Mouse (Mus musculus) CH12.LX (cell line): Measurements from ENCODE around the gene Matn4. TPM values are rescaled to one million over a fixed set of nuclear protein-coding genes. Genes with fewer than 3 reads are reported as not detected.

Experiments used
- DNase-seq: peaks from one replicate; pipeline ENCODE4 v3.0.0-alpha.2; 2013; ENCODE audit errors: extremely low read depth
- H3K27ac ChIP-seq: 2 replicates; pipeline ENCODE4 v1.5.1; 2012; ENCODE audit warnings: low read depth, mild to moderate bottlenecking, control low read depth, moderate library complexity; ENCODE audit not compliant: insufficient read depth
- H3K27me3 ChIP-seq: replicated peaks from 2 replicates; pipeline ENCODE3; 2012; ENCODE audit warnings: inconsistent platforms
- H3K36me3 ChIP-seq, 2 experiments: replicated peaks in 1 of 2; 2 replicates each; pipeline versions ENCODE3 to v1.6.1; 2012; ENCODE audit warnings: inconsistent platforms in 1 of 2, low read length in 1 of 2, mild to moderate bottlenecking in 1 of 2, mixed read lengths in 1 of 2, moderate library complexity in 1 of 2; ENCODE audit not compliant: control insufficient read depth in 1 of 2, insufficient read depth in 1 of 2
- H3K4me1 ChIP-seq, 2 experiments: 2 replicates each; pipeline ENCODE4 v1.6.1; 2012; ENCODE audit warnings: inconsistent platforms in 1 of 2, moderate library complexity in 1 of 2; ENCODE audit not compliant: insufficient read depth in 2 of 2, control insufficient read depth in 1 of 2
- H3K4me2 ChIP-seq: 2 replicates; pipeline ENCODE4 v1.6.1; 2012; ENCODE audit warnings: low read depth, mild to moderate bottlenecking, control low read depth; ENCODE audit not compliant: poor library complexity, insufficient read depth, severe bottlenecking
- H3K4me3 ChIP-seq, 3 experiments: fragments of 150-350 bp in 1 of 3; sonication (generic) in 1 of 3; replicated peaks in 1 of 3; 2 replicates each; pipeline versions ENCODE3 to v1.5.1; 2011 to 2012; ENCODE audit warnings: low read depth in 2 of 3, low read length in 2 of 3, mild to moderate bottlenecking in 2 of 3, moderate library complexity in 2 of 3, control low read depth in 1 of 3, improper control_type of control experiment in 1 of 3, inconsistent platforms in 1 of 3, mixed read lengths in 1 of 3; ENCODE audit not compliant: poor library complexity in 1 of 3
- H3K79me2 ChIP-seq: replicated peaks from 2 replicates; pipeline ENCODE4 v1.6.1; 2012; ENCODE audit warnings: mild to moderate bottlenecking, moderate library complexity; ENCODE audit not compliant: control insufficient read depth, poor library complexity, insufficient read depth, severe bottlenecking; ENCODE audit errors: extremely low read depth
- H3K9ac ChIP-seq: 2 replicates; pipeline ENCODE4 v1.6.1; 2012; ENCODE audit warnings: low read depth, mild to moderate bottlenecking, control low read depth, moderate library complexity; ENCODE audit not compliant: insufficient read depth
- H3K9me3 ChIP-seq: replicated peaks from 2 replicates; pipeline ENCODE3; 2012; ENCODE audit warnings: low read length, inconsistent platforms, mixed read lengths
- BHLHE40 ChIP-seq: IDR thresholded peaks from 2 replicates; pipeline ENCODE4 v1.6.1; 2011; ENCODE audit warnings: mild to moderate bottlenecking, low read depth, low read length, improper control_type of control experiment
- CHD1 ChIP-seq: IDR thresholded peaks from 2 replicates; pipeline ENCODE4 v1.6.1; 2012; ENCODE audit warnings: low read depth, low read length, improper control_type of control experiment, inconsistent platforms
- CTCF ChIP-seq, 2 experiments: IDR thresholded peaks in 1 of 2; conservative IDR thresholded peaks in 1 of 2; 2 replicates each; pipeline ENCODE4 v1.5.1; 2011 to 2012; ENCODE audit warnings: low read depth in 2 of 2, low read length in 2 of 2, improper control_type of control experiment in 1 of 2, inconsistent platforms in 1 of 2, mild to moderate bottlenecking in 1 of 2, moderate library complexity in 1 of 2
- EP300 ChIP-seq: IDR thresholded peaks from 2 replicates; pipeline ENCODE4 v1.6.1; 2011; ENCODE audit warnings: low read length, improper control_type of control experiment
- ETS1 ChIP-seq: conservative IDR thresholded peaks from 2 replicates; pipeline ENCODE4 v1.6.1; 2012; ENCODE audit warnings: low read depth, mild to moderate bottlenecking, inconsistent platforms, low read length, improper control_type of control experiment, moderate library complexity
- GABPA ChIP-seq: IDR thresholded peaks from 2 replicates; pipeline ENCODE4 v1.6.1; 2012; ENCODE audit warnings: low read depth, low read length, improper control_type of control experiment, inconsistent platforms; ENCODE audit not compliant: insufficient replicate concordance
- HCFC1 ChIP-seq: IDR thresholded peaks from 2 replicates; pipeline ENCODE4 v1.6.1; 2012; ENCODE audit warnings: low read depth, mild to moderate bottlenecking, inconsistent platforms, low read length, improper control_type of control experiment
- JUND ChIP-seq: conservative IDR thresholded peaks from 2 replicates; pipeline ENCODE4 v1.6.1; 2011; ENCODE audit warnings: low read depth, low read length, improper control_type of control experiment
- KAT2A ChIP-seq: IDR thresholded peaks from 2 replicates; pipeline ENCODE4 v1.6.1; 2012; ENCODE audit warnings: low read length, improper control_type of control experiment, inconsistent platforms; ENCODE audit not compliant: insufficient replicate concordance
- MAZ ChIP-seq: IDR thresholded peaks from 2 replicates; pipeline ENCODE4 v1.6.1; 2012; ENCODE audit warnings: low read depth, mild to moderate bottlenecking, inconsistent platforms, low read length, improper control_type of control experiment, moderate library complexity
- MEF2A ChIP-seq: IDR thresholded peaks from 2 replicates; pipeline ENCODE4 v1.6.1; 2014; ENCODE audit warnings: low read depth, mild to moderate bottlenecking, inconsistent platforms, low read length, improper control_type of control experiment, borderline replicate concordance
- MXI1 ChIP-seq: IDR thresholded peaks from 2 replicates; pipeline ENCODE4 v1.6.1; 2011; ENCODE audit warnings: mild to moderate bottlenecking, low read depth, low read length, improper control_type of control experiment
- MYC ChIP-seq: IDR thresholded peaks from 2 replicates; pipeline ENCODE4 v1.6.1; 2011; ENCODE audit warnings: low read depth, mild to moderate bottlenecking, improper control_type of control experiment, low read length
- NELFE ChIP-seq: IDR thresholded peaks from 2 replicates; pipeline ENCODE4 v1.6.1; 2011; ENCODE audit warnings: low read depth, low read length, improper control_type of control experiment
- PAX5 ChIP-seq: IDR thresholded peaks from 2 replicates; pipeline ENCODE4 v1.6.1; 2012; ENCODE audit warnings: low read length, inconsistent platforms, mixed read lengths
- POLR2A ChIP-seq: IDR thresholded peaks from 2 replicates; pipeline ENCODE4 v1.6.1; 2011; ENCODE audit warnings: low read depth, mild to moderate bottlenecking, improper control_type of control experiment, low read length
- POLR2AphosphoS2 ChIP-seq: IDR thresholded peaks from 2 replicates; pipeline ENCODE4 v1.6.1; 2011; ENCODE audit warnings: low read depth, low read length, improper control_type of control experiment
- SMC3 ChIP-seq: IDR thresholded peaks from 2 replicates; pipeline ENCODE4 v1.6.1; 2011; ENCODE audit warnings: low read depth, low read length, improper control_type of control experiment
- TCF12 ChIP-seq: IDR thresholded peaks from 2 replicates; pipeline ENCODE4 v1.6.1; 2014; ENCODE audit warnings: low read depth, mild to moderate bottlenecking, inconsistent platforms, low read length, improper control_type of control experiment
- UBTF ChIP-seq: IDR thresholded peaks from 2 replicates; pipeline ENCODE4 v1.6.1; 2012; ENCODE audit warnings: low read depth, mild to moderate bottlenecking, inconsistent platforms, low read length, improper control_type of control experiment, moderate library complexity
- ZC3H11A ChIP-seq: IDR thresholded peaks from 2 replicates; pipeline ENCODE4 v1.6.1; 2012; ENCODE audit warnings: low read depth, mild to moderate bottlenecking, inconsistent platforms, low read length, improper control_type of control experiment
- ZMIZ1 ChIP-seq: IDR thresholded peaks from 2 replicates; pipeline ENCODE4 v1.6.1; 2012; ENCODE audit warnings: low read depth, mild to moderate bottlenecking, inconsistent platforms, low read length, improper control_type of control experiment
- dilution Hi-C: fragments of 300-500 bp; cut with MboI; formaldehyde crosslinking; loops from 2 replicates; pipeline ENCODE4 v1.14.3; 2020; ENCODE audit warnings: low sequenced_read_pairs; ENCODE audit not compliant: extremely low pct_unique_long_range_greater_than_20kb, extremely low pct_ligation_motif_present
- in situ Hi-C: fragments of 300-500 bp; cut with MboI; formaldehyde crosslinking; loops from 3 replicates; pipeline ENCODE4 v1.14.3; 2019; ENCODE audit warnings: low sequenced_read_pairs, low pct_ligation_motif_present, low pct_unique_long_range_greater_than_20kb, mixed read lengths
- polyA plus RNA-seq: library from polyadenylated mRNA; unstranded; fragments of >175 nt; gene quantifications from 2 replicates; pipeline ENCODE4 v1.2.1, GENCODE M21; 2012; ENCODE audit warnings: low read depth; ENCODE audit not compliant: insufficient read length
- total RNA-seq, 2 experiments: library from RNA; depleted of rRNA; stranded (reverse); fragments of 300-350 nt in 1 of 2; fragments of >200 nt in 1 of 2; gene quantifications; 2 replicates each; pipeline ENCODE4 v1.2.3; 2012 to 2014

Gene Matn4
- total and polyA plus RNA-seq, 3 experiments: not detected

DNA sequence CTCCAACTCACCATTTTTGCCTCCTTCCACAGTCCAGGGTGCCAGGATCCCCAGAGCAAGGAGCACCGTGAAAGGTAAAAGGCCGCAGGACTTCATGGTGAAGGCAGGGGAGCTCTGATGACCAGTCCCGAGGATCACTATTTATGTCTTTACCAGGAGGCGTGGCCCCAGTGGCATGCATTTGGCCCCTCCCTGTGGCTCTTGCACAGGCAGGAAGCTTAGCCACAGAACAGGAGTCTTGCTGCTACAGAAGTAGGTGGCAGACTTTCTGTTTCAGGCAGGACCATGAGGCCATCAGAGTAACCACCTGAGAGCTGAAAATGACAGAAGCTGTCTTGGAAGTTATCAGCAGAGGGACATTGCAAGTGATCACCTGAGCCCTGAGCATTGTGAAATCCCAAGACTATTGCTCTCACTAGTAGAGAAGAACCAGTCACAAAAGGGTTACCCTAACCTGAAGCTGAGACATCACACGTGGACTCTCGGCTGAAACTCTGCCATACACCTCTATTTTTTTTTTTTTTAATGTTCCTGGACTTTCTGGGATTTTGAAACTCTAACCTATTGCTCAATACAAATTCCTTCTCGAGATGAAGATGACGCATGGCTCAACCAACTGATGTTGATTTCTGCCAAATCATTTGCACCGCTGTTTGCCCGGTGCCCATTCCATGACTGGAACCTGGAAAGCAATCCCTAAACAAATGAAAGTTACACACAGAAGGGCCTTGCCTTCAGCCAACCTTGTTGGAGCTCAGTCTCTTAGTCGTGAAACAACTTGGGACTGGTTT, 48.6 kb downstream of the Matn4 start:
- H3K27ac ChIP-seq: no peak overlapping the region
- H3K36me3 ChIP-seq: no peaks in the 10 kb centered on the region
- TF ChIP-seq GABPA (no peak), BHLHE40 (peak; percentile 38; the same call in 1 of the 2 replicates), MYC (peak; percentile 28; the same call in 1 of the 2 replicates), JUND (no peak), CTCF (conservative IDR thresholded peaks at IDR 0.05 in 1 of 2, IDR thresholded peaks at IDR 0.05 in 1 of 2; ENCODE audit: low read depth in 2 of 2, low read length in 2 of 2) (no peak), MEF2A (no peak)
- H3K27me3 ChIP-seq: peaks cover 2% of the 10 kb centered on the region
- H3K4me2 ChIP-seq: peak overlapping the region; percentile 2; the same call in 1 of the 2 replicates
- H3K4me3 ChIP-seq: no peak overlapping the region
- no peaks in the 10 kb centered on the region for H3K79me2 ChIP-seq
- H3K4me1 ChIP-seq: peaks cover 10 to 16% of the 10 kb centered on the region in 2 experiments
- no peaks in the 10 kb centered on the region for H3K9me3 ChIP-seq
- DNase-seq: no peak
- dilution Hi-C loops: no loop called here
- H3K9ac ChIP-seq: no peak overlapping the region
- in situ Hi-C loops: no loop called here

GRCm38 (mm10) chr2:164353356-164353755, 51.6 kb downstream of the Matn4 start:
- TF ChIP-seq EP300: no peak
- TF ChIP-seq ETS1: no peak
- no peak for TF ChIP-seq GABPA
- no peak for TF ChIP-seq HCFC1
- TF ChIP-seq ZMIZ1: no peak
- no peak for TF ChIP-seq TCF12
- TF ChIP-seq MAZ: no peak
- TF ChIP-seq UBTF: no peak
- no peak for TF ChIP-seq POLR2AphosphoS2
- no peak for TF ChIP-seq CTCF (conservative IDR thresholded peaks at IDR 0.05 in 1 of 2, IDR thresholded peaks at IDR 0.05 in 1 of 2; ENCODE audit: low read depth in 2 of 2, low read length in 2 of 2)
- no peak for TF ChIP-seq SMC3
- no peak for TF ChIP-seq PAX5
- TF ChIP-seq CHD1: no peak
- TF ChIP-seq ZC3H11A: no peak
- no peak for TF ChIP-seq POLR2A
- no peak for TF ChIP-seq MXI1
- no peak for TF ChIP-seq KAT2A
- no peak for TF ChIP-seq NELFE
- DNase-seq: no peak
- peaks cover 2% of the 10 kb centered on the region for H3K27me3 ChIP-seq
- no peaks in the 10 kb centered on the region for H3K36me3 ChIP-seq
- dilution Hi-C loops: no loop called here
- H3K4me2 ChIP-seq: no peak overlapping the region
- H3K9me3 ChIP-seq: no peaks in the 10 kb centered on the region
- in situ Hi-C loops: no loop called here
- no peaks in the 10 kb centered on the region for H3K79me2 ChIP-seq
- H3K9ac ChIP-seq: no peak overlapping the region
- no peak overlapping the region for H3K27ac ChIP-seq
- H3K4me1 ChIP-seq: peaks cover 7 to 10% of the 10 kb centered on the region in 2 experiments
- no peak overlapping the region for H3K4me3 ChIP-seq
